Mouse (Mus musculus) layer of hippocampus, adult 18-20 months (tissue): ENCODE measurements around the gene Tjap1. TPM values are rescaled to one million over a fixed set of nuclear protein-coding genes. Genes with fewer than 3 reads are reported as not detected.

ENCODE experiments used
- DNase-seq, 2 experiments: peaks; one replicate each; pipeline ENCODE4 v3.0.0; 2022; ENCODE audit warnings: low spot score in 2 of 2
- long read RNA-seq: library from polyadenylated mRNA; stranded (forward); transcript quantifications from one replicate; pipeline ENCODE4 v2.0.0, GENCODE M21; 2021
- total RNA-seq, 2 experiments: library from RNA; stranded (reverse); gene quantifications; 2 replicates each; pipeline ENCODE4 v1.2.3; 2021

Tjap1 gene
- 10 to 100 TPM; 44.1 to 47.2 TPM for total RNA-seq
- long read RNA-seq, partial matches to known transcripts = 8 of 39 reads
- long read RNA-seq, other reads (novel, unspliced or antisense) = 31 of 39 reads

DNA sequence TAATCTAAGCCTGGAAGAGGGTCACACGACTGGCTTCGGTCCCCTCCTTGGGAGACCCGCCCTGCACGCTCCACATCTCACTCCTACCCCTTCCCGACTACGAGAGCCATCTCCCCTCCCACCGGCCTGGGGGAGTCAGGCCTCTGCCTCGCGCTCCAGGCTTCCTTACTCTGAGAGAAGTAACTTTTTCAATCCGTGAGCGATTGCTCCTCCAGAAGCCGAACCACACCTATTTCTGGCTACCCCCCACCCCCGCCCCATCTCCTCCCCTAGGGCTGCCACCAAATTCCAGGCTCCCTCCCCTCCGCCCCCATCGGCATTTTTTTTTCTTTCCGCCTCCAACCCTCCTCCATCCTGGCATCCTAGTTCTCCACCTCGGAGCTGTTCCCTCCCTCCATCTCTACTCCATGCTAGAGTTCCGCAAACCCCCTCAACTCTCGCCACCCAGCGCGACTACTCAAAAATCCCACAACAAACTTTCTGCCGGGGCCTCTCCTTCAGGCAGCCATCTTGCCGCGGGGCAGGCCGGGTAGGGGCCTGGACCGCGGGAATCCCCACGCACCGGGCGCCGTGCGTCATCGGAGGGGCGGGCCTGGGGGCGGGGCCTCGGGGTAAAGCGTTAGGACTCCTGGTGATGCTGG, at the start of gene Tjap1:
Tjap1 (minus strand) TSS at position 544 of the 641 bp plus-strand sequence.
- peak; percentile 78 to 81 for DNase-seq

DNA sequence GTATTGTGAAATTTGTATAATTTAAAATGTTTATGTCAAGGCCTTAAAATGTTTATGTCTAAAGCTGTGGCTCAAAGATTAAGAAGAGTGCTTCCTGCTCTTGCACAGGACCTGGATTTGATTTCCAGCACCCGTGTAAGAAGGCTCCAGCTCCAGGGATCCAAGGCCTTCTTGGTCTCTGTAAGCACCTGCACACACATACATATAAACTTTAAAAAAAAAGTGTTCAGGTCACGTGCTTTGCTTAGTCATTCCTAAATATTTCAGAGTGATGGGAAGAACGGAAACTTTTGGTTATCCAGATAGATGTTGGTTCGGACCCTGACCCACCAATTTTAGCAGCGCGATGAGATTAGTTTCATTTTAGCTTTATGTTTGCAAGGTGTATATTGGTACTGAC, 45.9 kb upstream of the Tjap1 start:
- no peak for DNase-seq

DNA sequence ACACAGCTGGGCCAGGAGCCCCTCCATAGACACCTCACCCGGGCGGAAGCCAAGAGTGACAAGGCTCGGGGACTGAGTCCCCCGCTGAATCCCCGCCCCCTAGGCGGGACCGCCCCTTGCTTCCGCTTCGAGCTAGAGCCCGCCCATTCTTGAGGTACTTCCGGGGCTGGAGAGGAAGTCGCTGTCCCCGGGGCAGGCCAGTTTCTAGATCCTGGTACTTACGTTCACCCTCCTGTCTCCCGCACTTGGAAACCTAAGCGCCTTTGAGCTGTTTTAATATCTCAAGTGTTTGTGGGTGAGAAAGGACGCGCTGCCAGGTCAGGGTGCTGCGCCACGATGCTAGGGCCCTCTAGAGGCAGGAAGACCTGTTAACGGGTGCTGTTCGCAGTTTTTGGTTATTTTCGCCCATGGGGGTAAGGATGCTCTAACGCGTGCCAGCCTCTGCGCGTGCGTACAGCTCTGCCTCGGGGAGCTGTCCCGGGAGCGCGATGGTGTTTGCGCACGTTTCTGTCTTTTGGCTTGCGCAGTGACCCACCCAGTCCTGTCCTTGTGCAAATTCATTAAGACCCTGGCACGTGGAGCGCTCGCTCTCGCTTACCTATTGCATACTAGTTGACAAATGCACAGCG, 45.2 kb upstream of the Tjap1 start, which contains the start of gene Abcc10:
Abcc10 (minus strand) TSS at position 447 of the 629 bp plus-strand sequence.
- peak; percentile 94 to 96 for DNase-seq

DNA sequence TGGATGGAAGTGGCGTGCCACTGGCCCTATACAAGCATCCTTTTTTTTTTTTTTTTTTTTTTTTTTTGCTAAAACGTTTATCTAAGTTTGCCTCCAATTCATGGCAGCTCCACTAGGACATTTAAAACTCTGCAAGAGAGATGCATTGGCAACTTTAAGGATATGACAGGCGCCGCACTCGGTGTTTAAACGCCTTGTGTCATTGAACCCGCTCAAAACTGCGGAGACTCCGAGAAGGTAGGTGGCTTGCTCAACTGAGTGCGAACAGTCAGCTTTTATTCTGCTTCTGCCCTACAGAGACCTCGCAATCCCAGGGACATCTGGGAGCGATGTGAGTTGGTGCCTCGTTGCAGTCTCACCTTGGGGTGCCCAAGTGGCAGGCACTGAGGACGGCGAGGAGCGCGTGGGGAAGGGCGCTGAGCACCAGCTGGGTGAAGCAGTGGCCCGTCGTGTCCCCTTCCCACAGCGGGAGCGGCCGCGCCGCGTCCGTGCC, 44.6 kb upstream of the Tjap1 start:
- no peak for DNase-seq

DNA sequence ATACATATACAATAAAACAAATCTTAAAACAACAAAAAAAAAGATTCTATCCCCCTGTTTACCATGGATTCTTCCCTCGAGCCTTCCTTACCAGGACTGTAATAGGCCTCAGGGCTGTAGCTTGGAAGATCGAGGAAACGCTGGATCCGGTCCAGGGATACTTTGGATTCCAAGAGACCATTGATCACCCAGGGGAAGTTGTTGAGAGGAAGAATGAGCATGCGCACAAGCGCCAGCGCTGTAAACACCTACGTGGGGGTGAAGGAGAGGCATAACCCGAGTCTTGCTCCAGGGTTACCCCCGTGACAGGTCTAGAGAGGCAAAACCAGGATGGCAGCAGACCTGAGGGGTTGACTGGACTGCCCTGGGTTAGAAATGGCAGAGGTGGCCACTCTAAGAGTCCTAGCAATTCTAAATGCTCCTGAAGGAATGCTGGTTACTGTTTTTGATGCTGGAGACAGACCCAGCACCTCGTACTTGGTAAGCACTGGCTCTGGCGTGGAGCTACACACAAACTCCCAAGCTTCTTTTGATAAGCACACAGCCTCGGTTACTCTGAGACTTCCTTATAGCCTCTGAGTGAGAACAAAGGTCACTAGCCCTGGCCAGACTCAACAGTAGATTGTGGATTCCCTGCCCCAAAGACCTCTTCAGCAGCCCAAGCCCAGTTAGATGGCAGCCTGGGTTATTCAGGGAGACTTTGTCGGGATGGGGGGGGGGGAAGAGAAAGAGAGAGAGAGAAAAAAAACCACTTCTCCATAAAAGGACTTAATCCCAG, 39.4 kb upstream of the Tjap1 start:
- no peak for DNase-seq

DNA sequence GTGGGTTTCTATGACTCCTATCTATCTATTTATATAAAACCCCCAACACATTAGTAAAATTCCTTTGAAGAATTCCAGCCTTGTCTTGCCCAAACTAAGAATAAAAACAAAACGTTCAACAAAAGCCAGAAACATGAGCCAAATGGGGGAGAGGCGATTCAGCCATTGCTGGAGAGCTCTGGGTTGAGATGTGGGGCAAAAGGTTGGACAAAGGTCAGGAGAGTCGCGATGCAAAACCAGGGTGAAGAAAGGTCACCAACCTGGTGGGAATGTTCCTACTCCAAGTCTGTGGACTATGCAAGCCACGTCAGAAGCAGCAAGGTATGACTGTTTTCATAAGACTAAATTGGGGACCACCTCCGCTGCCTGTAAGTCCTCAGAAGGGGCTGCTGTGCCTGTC, 37.7 kb upstream of the Tjap1 start:
- no peak for DNase-seq

DNA sequence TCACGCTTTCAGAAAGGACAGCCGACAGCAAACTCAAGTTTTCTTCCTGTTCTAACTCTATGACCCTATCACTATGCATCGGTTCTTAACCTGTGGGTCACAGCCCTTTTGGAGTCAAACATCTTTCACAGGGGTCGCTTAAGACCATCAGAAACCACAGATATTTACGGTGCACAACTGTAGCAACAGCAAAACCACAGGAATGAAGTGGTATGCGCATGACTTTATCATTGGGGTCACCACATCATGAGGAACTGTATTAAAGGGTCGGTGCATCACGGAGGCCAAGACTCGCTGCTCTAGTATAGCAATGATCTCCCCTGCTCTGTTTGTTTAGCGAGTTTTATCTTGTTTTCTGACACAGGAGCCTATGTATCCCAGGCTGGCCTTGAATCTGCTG, 33.0 kb upstream of the Tjap1 start:
- DNase-seq = no peak

DNA sequence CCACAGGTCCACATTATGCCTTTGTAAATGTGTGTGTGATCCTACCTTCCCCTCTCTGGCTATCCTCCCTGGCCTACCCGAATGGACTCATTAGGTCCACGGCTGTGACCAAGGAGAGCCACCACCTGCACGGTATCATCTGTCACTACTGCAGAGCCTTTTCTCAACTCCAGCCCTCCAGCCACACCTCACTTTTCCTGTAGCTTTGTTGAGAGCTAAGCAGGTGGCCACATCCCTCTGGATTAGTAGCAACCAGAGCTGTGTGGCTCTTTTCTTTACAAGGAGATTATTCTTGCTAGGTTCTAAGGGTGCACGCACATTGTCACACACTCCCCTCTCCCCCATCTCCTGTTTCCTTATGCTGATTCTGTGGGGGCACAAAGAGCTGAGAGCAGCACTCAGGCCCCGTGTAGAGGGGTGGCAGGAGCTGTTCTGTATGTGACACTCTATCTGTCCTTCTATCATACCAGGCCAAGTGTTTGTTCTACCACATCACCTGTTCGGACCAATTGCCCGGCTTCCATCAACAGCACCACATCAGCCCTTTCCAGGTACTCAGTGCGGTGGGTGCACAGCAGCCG, 30.4 kb upstream of the Tjap1 start:
- DNase-seq = no peak

DNA sequence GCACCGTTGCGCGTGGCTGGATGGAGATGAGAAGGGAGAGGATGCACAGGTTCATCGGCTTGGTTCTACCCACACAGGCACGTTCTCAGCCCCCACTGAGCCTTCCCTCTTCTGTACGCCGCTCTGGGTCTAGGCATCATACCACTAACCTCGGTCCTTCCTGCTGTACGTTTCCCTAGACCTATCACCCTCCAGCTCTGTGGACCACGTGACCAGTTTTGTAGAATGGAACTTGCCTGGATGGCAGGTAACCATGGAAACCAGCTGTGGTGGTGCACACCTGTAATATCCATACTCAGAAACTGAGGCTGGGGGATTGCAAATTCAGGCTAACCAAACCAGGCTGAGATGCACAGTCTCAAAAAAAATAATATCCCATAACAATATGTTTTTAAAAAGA, 27.7 kb upstream of the Tjap1 start:
- no peak for DNase-seq

DNA sequence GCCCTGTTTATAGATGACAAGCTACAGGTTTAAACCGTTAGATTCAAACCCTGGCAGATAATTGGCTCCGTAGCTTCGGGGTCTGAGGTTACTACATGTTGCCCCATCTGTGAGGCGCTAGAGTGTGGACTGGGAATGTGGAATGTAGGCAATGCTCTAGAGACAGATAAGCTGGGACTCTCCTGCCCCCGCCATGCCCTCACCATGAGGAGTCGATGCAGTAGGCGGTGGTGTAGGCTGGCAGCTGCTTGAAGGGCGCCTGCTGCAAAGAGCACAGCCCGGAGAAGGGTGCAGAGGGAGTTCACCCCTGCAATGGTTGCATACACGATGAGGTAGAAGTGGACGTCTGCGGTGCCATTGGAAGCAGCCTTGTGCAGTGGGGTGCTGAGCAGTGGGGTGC, 27.0 kb upstream of the Tjap1 start:
- no peak for DNase-seq

DNA sequence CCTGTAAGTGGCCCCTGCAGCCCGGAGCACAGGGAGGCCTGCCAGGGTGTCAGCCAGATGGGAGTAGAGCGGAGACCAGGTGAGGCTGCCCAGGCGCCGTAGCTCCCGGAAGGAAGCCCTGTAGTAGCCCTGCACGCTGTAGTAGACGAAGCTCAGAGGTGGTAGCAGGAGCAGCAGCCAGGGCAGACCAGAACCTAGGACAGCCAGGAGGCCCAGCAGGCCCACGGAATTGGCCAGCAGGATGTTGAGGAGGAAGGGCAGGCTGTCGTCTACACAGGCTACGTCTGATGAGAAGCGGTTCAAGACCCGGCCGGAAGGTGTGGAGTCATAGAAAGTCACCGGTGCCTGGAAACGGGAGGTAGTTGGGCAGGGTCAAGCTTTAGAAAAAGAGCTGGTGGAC, 24.1 kb upstream of the Tjap1 start:
- DNase-seq = no peak

DNA sequence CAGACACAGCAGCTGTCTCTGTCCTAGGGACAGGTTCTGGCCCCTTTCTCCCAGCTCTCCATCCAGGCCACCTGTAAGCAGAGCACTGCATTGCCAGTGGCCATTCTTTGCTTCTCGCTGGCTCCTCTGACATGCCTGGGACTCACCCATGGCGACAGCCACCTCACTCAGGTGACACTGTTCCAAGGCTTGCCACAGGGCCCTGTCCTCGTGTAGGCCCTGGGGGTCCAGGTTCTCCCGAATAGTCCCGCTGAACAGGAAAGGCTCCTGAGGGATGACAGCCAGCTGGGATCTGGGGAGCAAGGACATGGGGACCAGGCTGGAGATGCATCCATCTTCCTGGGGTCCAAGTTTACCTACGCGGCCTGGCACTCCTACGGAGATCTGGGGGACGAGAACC, 21.4 kb upstream of the Tjap1 start:
- DNase-seq = no peak

DNA sequence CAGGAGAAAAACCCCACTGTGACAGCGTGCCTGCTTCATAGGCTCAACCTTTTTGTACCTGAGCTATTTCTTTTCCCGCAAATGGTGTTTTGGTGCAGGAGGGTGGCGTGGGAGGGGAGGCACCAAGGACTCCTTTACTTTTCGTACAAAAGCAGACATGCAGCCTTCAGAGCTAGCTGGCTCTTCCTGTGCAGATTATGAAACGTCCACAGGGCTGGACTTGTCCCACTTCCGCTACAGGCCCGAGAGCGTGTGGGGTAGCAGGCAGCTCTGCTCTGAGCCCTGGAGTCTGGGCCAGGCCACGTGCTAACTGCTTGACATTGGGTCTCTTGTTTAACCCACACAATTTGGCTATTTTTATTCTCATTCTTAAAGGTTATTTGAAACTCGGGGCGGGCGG, 19.1 kb upstream of the Tjap1 start:
- no peak for DNase-seq

DNA sequence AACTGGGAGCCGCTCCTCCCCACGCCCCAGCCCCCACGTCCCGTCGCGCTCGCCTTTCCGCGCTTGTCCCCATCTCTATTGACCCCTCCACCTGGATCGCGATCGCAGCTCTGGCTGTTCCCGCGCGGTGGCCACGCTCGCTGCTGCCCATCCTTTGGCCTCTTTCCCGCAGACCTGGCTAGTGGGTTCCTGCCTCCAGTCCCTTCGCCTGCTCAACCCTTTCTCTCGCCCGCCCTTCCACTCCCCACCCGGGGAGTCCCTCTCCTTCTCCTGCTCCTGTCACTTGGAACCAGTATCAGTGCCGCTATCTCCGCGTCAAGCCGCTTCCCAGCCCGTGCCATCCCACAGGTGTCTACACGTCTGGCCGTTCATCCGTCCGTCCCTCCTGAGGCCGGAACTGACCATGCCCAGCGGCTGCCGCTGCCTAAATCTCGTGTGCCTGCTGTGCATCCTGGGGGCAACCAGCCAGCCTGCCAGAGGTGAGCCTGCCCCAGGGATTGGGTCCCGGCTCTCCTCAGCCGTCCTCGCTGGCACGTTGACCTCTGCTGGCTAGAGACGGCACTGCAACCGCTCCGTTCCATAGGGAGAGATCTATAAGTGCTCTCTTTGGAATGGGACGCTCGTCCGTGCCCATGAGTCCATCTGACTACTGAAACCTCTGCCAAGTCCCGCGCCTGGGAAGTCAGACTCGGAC, 15.5 kb upstream of the Tjap1 start:
- DNase-seq = peak; percentile 70 to 87

DNA sequence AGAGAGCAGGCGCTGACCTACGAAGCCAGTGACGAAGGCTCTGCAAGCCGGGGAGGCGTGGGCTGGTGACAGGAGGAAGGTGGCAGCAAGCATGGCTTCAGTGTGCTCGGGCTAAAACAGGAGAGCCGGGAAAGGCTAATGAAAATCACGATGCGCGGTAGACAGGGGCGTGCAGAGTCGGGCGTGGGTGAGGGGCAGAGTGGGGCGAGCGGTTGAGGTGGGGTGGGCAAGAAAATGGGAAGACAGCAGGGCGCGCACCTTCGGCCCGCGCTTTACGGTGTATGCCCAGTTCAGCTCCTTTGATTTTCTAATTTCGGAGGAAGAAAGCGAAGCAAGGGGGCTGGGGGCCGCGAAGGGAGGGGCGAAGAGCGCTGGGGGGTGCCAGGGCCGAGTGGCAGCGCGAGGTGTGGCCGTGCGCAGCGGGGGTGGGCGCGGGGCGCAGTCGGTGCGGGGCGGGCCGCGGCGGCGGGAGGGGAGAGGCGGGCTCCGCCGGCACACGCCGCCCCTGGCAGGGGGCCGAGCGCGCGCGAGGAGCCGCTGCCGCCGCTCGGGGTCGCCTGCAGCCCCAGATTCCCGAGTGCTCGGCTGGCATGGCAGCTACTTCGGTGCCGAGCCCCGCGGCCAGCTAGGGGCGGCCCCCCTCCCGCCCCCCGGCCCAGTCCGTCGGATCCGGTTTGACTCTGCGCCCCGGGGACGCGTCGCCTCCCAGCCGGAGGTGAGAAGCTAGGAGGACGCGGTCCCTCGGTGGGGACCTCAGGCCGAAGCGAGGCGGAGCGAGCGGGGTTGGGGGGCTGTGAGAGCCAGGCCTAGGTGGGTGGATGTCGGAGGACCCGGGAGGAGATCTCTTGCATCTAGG, 14.8 kb upstream of the Tjap1 start, which contains the start of gene Dlk2:
Dlk2 (plus strand) TSS at position 58 of the 856 bp plus-strand sequence.
- DNase-seq = peak; percentile 34 to 46

DNA sequence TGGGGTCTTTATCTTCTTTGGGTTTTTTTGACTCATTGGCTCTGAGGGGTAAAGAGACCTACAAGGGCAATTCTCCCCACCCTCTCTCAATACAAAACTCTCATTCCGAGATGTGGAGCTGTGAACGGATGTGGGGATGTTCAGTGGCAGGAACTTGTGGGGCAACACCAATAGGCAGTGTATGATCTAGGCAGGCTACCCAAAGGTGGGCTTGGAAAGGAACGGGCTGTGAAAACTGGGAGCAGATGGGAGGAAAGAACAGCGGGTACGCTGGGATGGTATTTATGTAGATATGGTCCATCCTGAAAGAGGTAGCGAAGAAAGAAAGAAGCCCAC, 14.2 kb upstream of the Tjap1 start:
- peak in 1 of 2 experiments; percentile 70 for DNase-seq

DNA sequence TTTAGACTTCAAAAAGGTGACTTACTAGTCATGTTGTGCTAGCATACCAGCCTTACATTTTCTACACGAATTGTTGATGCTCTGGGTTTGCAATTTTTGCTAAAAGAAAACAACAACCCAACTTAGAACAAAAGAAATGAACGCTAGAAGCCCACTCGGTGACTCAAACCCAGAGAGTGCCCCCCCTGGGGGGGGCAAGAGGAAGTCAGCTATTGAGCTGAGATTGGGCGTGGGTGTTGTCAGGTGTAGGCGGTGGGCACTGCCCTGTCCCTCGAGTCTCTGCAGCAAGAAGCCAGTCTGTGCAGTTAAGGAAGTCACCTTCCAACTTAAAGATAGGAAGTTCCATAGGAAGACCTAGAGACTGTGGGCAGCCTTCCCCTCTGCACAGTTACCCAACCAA, 13.8 kb upstream of the Tjap1 start:
- no peak for DNase-seq

DNA sequence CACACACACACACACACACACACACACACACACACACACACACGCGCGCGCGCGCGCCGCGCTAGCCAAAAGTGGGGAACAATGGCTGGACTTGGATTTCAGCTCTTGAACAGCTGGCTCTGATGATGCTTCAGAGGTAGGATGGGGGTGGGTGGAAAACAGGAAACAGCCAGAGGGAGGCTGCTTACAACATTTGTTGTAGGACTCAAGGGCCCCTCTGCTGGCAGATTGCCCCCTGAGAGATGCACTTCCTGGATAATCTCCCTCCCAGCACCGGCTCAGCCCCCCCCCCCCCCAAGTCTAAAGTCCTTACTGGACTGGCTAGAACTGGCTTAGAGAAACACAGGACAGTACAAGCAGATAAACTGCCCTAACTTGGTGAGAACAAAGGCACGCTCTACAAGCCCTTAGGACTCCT, 4.9 kb upstream of the Tjap1 start:
- no peak for DNase-seq

DNA sequence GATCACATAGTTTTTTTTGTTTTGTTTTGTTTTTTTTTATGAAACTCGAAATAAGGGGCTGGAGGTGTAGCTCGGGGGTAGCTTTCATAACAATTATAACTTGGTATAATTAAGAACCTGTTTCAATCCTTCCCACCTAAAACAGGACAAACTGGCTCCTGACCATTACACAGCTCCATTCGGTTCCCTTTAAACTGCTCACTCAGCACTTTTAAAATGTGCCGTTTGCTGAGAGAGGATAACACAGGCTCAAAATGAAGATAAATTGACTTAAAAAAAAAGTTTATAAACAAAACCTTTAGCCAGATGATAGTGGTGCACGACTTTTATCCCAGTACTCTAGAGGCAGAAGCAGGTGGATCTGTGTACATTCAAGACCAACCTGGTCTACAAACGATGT, 2.6 kb upstream of the Tjap1 start:
- DNase-seq = no peak

DNA sequence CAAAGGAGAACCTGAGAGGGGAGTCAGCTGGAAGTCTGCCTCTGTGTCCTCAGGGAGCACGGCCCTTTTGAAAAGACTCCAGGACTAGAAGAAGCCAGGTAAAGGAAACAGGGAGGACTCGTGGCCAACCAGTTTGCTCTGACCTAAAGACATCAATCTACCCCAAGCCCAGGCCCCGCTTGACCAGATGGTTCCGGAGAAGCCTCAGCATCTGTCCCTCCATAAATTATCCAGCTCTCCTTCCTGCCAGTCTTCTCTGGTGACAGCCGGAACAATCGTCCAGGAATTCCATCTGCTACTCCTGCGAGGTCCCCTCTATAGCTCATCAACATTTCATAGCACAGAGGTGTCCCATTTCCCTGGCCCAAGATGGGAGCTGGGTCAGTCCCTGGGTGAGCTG, 1.8 kb upstream of the Tjap1 start:
- no peak for DNase-seq
